Mouse (Mus musculus): ENCODE data around the gene Eif5a. TPM values are rescaled to one million over a fixed set of nuclear protein-coding genes. Genes with fewer than 3 reads are reported as not detected.

Eif5a gene
- polyA plus RNA-seq, 1 experiment from 2014 or later = 1,451 TPM

DNA sequence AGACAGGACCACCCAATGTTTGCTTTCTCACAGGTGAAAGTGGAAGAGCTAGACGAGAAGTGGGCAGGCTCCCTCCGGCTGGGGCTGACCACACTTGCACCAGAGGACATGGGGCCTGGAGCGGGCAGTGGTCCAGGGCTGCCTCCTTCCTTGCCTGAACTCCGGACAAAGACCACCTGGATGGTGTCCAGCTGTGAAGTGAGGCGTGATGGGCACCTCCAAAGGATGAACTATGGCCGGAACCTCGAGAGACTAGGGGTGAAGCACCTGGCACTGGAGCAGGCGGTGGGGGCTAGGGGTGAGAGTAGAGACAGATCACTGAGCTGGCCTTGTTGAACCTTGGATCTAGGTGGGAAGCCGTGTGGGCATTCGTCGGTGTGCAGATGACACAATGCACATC lies 13.1 kb downstream of the Eif5a start:
- peaks cover 96% of the 10 kb centered on the region for H3K36me3 ChIP-seq
- no peaks in the 10 kb centered on the region for H3K27me3 ChIP-seq (replicated peaks)
- H3K9ac ChIP-seq = no peak overlapping the region
- no peaks in the 10 kb centered on the region for H3K9me3 ChIP-seq
- no peak overlapping the region for H3K27ac ChIP-seq
- H3K4me1 ChIP-seq = peaks cover 8% of the 10 kb centered on the region
- H3K4me3 ChIP-seq = no peak overlapping the region
- WGBS = 95% methylated on average over 11 of the region's 11 CpGs
- H3K4me2 ChIP-seq (replicated peaks) = no peak overlapping the region
- ATAC-seq (ENCODE audit: low FRiP score, low read depth) = no peak

DNA sequence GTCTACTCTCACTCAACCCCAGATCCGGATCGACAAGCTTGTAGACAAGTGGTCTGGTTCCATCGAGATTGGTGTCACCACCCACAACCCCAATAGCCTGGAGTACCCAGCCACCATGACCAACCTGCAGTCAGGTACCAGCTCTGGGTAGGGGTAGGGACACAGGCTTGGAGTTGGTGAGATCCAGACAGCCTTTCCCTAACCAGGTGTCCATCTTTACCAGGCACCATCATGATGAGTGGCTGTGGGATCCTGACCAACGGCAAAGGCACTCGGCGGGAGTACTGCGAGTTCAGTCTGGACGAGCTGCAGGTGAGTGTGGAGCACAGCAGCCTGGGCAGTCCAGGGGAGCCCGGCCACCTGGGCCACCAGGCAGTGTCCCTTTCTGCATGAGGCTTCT lies 17.4 kb downstream of the Eif5a start:
- Histone ChIP-seq H3K27ac (no peak overlapping the region), H3K36me3 (peaks cover 57% of the 10 kb centered on the region), H3K4me2 (replicated peaks) (no peak overlapping the region), H3K9me3 (no peaks in the 10 kb centered on the region), H3K4me1 (peaks cover 18% of the 10 kb centered on the region), H3K9ac (no peak overlapping the region), H3K4me3 (no peak overlapping the region), H3K27me3 (replicated peaks) (no peaks in the 10 kb centered on the region)
- ATAC-seq (ENCODE audit: low FRiP score, low read depth) = no peak
- WGBS = 92% methylated on average over 9 of the region's 9 CpGs

DNA sequence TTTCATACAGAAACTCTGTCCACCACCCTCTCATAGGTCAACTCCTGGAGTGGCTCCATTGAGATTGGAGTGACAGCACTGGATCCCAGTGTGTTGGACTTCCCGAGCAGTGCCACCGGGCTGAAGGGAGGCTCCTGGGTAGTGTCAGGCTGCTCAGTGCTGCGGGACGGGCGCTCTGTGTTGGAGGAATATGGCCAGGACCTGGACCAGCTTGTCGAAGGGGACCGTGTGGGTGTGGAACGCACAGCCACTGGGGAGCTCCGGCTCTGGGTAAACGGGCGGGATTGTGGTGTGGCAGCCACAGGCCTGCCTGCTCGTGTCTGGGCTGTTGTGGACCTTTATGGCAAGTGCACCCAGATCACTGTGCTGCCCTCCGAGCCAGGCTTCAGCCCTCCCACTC lies 18.8 kb downstream of the Eif5a start:
- H3K4me2 ChIP-seq (replicated peaks) = peak overlapping the region; percentile 86
- ATAC-seq (ENCODE audit: low FRiP score, low read depth) = no peak
- no peak overlapping the region for H3K9ac ChIP-seq
- H3K9me3 ChIP-seq = no peaks in the 10 kb centered on the region
- H3K27ac ChIP-seq = no peak overlapping the region
- peaks cover 21% of the 10 kb centered on the region for H3K4me1 ChIP-seq
- H3K4me3 ChIP-seq = peak overlapping the region; percentile 77
- WGBS = 88% methylated on average over 13 of the region's 13 CpGs
- H3K27me3 ChIP-seq (replicated peaks) = no peaks in the 10 kb centered on the region
- H3K36me3 ChIP-seq = peaks cover 45% of the 10 kb centered on the region

DNA sequence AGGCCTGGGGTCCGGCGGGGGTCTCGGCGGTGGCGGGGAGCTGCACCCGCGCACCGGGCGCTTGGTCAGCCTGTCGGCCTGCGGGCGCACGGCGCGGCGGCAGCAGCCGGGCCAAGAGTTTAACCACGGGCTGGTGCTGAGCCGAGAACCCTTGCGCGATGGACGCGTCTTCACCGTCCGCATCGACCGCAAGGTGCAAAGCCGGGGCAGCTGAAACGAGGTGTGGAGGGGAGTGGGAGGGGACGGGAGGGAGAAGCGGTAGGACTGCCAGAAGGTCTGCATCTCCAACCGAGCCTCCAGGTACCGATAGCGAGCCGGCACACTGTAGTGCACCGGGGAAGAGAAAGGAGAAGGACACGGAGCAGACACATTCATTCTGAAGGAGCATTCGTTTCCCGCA lies 19.8 kb downstream of the Eif5a start:
- H3K36me3 ChIP-seq = peaks cover 35% of the 10 kb centered on the region
- H3K9me3 ChIP-seq = no peaks in the 10 kb centered on the region
- peak overlapping the region; percentile 93 for H3K9ac ChIP-seq
- H3K27ac ChIP-seq = peak overlapping the region; percentile 83
- peak overlapping the region; percentile 77 for H3K4me3 ChIP-seq
- H3K4me1 ChIP-seq = peaks cover 21% of the 10 kb centered on the region
- WGBS = under 1% methylated on average over 39 of the region's 39 CpGs
- H3K4me2 ChIP-seq (replicated peaks) = peak overlapping the region; percentile 86
- H3K27me3 ChIP-seq (replicated peaks) = no peaks in the 10 kb centered on the region
- no peak for ATAC-seq (ENCODE audit: low FRiP score, low read depth)

- Histone ChIP-seq H3K4me3 (peak overlapping the region; percentile 77), H3K9ac (peak overlapping the region; percentile 93), H3K27me3 (replicated peaks) (no peaks in the 10 kb centered on the region), H3K27ac (peak overlapping the region; percentile 83), H3K4me1 (peaks cover 21% of the 10 kb centered on the region), H3K36me3 (peaks cover 30% of the 10 kb centered on the region), H3K4me2 (replicated peaks) (peak overlapping the region; percentile 86), H3K9me3 (no peaks in the 10 kb centered on the region)
- peak; percentile 83 for ATAC-seq (ENCODE audit: low FRiP score, low read depth)
- WGBS = under 1% methylated on average over 42 of the region's 42 CpGs
Observed at GRCm38 (mm10) chr11:69901406-69901846, 20.3 kb downstream of the Eif5a start.

DNA sequence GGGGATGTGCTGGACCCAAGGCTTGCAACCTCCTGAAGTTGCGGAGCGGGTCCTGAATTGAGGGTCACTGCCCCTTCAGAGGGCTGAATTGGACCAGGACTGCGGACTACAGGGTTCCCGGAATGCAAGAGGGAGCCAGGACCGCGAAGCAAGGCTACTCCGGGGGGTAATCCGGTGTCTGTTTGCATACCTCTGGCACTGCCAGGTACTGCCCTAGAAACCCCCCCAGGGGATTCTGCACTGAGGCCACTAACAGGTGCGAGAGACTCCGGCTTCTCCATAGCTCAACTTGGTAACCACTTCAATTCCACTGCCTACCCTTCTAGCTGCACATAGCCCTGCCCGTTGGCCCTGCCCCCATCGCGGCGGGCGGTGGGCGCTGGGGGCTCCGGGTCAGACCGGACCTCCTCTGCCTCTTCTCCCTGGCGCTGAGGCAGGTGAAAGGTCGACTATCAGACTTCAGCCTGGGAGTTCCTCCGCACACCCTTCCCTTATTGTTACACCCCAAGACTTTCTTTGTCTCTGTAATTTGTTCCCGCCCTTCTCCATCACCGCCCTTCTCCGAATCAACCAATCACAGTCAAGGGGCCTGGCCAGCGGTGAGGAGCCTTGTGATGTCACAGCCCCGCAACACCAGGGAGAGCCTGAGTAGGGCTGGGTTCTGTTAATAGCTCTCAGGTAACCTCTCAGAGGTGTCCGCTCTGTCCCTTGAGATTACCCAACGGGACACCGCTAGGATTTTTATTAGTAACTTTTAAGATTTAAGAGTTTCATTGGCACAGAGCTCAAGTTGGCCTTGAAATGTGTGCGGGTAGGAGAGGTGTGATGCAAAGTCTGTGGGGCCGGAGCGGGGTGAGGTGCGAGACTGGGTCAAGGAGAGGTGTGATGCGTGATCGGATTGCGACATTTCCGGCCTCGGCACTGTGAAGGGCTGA lies 21.0 kb downstream of the Eif5a start, which contains the start of the genes 2810408A11Rik and Neurl4:
Gene 2810408A11Rik, minus strand, starts transcription at position 517 of the 935 bp plus-strand sequence.
Gene Neurl4, plus strand, starts transcription at position 602 of the 935 bp plus-strand sequence.
- no peaks in the 10 kb centered on the region for H3K27me3 ChIP-seq (replicated peaks)
- H3K4me1 ChIP-seq = peaks cover 21% of the 10 kb centered on the region
- peak within 1 kb of the TSS; percentile 86 for H3K4me2 ChIP-seq (replicated peaks)
- H3K9ac ChIP-seq = peak within 1 kb of the TSS; percentile 93
- peaks cover 23% of the 10 kb centered on the region for H3K36me3 ChIP-seq
- no peaks in the 10 kb centered on the region for H3K9me3 ChIP-seq
- WGBS = under 1% methylated on average over 38 of the region's 38 CpGs
- H3K4me3 ChIP-seq = peak within 1 kb of the TSS; percentile 77
- ATAC-seq (ENCODE audit: low FRiP score, low read depth) = peak; percentile 94
- H3K27ac ChIP-seq = peak within 1 kb of the TSS; percentile 83

DNA sequence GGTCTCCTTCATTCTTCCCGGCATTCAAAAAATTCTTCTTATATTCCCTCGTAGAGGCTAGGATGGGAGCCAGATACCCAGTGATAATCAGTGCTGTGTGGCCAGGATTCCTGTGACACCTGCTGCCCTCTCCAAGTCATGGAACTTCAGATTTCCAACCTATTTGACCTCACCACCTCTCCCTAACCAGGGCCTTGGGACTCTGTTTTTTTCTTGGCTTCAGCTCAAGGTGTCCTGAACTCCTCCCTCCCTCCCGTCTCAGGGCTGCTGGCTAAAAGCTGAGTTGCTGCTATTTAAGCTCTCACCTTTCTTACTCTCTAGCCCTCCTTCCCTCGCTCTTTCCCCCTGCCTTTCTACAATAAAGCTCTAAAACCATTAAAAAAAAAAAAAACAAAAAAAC lies 21.9 kb downstream of the Eif5a start:
- Histone ChIP-seq H3K36me3 (peaks cover 14% of the 10 kb centered on the region), H3K27ac (no peak overlapping the region), H3K4me2 (replicated peaks) (peak overlapping the region; percentile 86), H3K4me3 (peak overlapping the region; percentile 77), H3K9me3 (no peaks in the 10 kb centered on the region), H3K9ac (peak overlapping the region; percentile 93; the same call in 1 of the 2 replicates), H3K4me1 (peaks cover 21% of the 10 kb centered on the region), H3K27me3 (replicated peaks) (no peaks in the 10 kb centered on the region)
- 36% methylated on average over 4 of the region's 4 CpGs for WGBS
- ATAC-seq (ENCODE audit: low FRiP score, low read depth) = no peak

DNA sequence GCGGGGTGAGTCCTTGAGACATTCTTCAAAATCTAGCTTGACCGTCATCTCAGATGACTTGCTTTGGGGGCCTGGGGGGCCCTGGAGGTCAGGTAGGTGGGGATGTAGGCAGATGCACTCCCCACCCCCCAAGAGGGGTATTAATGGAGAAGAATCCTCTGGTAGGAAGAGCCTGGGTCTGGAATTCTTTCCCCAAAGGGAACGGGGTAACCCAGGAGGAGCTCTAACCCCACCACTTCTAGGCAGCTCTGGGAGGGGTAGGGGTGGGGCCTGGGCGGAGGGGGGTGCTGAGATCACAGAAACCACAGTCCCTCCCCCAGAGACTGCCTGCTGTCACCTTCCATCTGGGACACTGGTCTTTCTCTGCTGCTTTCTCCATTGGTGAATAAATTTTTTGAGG lies 26.5 kb downstream of the Eif5a start, which contains the start of gene Acap1:
Gene Acap1, minus strand, starts transcription at position 249 of the 400 bp plus-strand sequence.
- no peak within 1 kb of the TSS for H3K4me2 ChIP-seq (replicated peaks)
- no peak within 1 kb of the TSS for H3K9ac ChIP-seq
- no peaks in the 10 kb centered on the region for H3K27me3 ChIP-seq (replicated peaks)
- H3K27ac ChIP-seq = no peak within 1 kb of the TSS
- 73% methylated on average over 4 of the region's 4 CpGs for WGBS
- no peaks in the 10 kb centered on the region for H3K9me3 ChIP-seq
- H3K4me3 ChIP-seq = no peak within 1 kb of the TSS
- H3K4me1 ChIP-seq = peaks cover 10% of the 10 kb centered on the region
- ATAC-seq (ENCODE audit: low FRiP score, low read depth) = no peak
- H3K36me3 ChIP-seq = no peaks in the 10 kb centered on the region

DNA sequence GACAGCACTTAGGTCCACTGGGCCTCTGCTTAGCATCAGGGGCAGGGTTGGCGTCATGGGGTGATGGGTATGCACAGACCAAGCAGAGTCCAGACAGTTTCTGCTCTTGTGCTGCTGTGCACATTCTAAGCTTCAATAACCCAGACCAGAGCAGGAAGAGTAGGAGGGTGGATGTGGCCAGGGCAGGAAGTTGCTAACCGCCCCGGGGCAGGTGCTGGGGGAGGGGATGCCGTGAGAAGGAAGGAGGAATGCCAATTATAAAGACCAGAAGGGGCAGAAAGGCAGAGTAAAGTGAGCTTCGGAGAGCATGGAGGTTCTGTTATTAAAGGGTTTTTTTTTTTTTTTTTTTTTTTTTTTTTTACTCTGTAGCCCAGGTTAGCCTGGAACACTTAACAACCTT lies 27.1 kb downstream of the Eif5a start:
- Histone ChIP-seq H3K9me3 (no peaks in the 10 kb centered on the region), H3K4me3 (no peak overlapping the region), H3K27me3 (replicated peaks) (no peaks in the 10 kb centered on the region), H3K36me3 (no peaks in the 10 kb centered on the region), H3K27ac (no peak overlapping the region), H3K4me1 (peaks cover 7% of the 10 kb centered on the region), H3K4me2 (replicated peaks) (no peak overlapping the region), H3K9ac (no peak overlapping the region)
- no peak for ATAC-seq (ENCODE audit: low FRiP score, low read depth)
- 92% methylated on average over 5 of the region's 5 CpGs for WGBS

DNA sequence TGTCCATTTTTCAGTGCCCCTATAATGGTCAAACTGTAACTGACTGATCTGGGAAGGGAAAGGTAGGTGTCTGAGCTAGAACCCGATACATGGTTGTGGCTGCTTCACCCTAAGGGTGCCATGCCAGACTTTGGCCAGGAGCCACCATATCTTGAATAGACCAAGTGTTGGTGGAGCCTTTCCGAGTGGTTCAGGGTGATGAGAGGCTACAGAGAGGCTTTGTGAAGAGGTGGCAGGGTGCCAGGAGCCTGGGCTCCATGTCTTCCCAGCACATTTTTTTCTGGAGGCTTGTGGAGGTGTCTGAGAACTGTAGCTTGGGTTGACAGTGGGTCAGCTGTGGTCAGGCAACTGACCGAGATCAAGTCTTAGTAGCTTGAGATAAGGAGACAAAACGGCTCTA lies 30.3 kb downstream of the Eif5a start:
- 80% methylated on average over 4 of the region's 4 CpGs for whole genome bisulfite sequencing
- no peak for ATAC-seq (ENCODE audit: low FRiP score, low read depth)
- H3K4me2 ChIP-seq (replicated peaks) = no peak overlapping the region

DNA sequence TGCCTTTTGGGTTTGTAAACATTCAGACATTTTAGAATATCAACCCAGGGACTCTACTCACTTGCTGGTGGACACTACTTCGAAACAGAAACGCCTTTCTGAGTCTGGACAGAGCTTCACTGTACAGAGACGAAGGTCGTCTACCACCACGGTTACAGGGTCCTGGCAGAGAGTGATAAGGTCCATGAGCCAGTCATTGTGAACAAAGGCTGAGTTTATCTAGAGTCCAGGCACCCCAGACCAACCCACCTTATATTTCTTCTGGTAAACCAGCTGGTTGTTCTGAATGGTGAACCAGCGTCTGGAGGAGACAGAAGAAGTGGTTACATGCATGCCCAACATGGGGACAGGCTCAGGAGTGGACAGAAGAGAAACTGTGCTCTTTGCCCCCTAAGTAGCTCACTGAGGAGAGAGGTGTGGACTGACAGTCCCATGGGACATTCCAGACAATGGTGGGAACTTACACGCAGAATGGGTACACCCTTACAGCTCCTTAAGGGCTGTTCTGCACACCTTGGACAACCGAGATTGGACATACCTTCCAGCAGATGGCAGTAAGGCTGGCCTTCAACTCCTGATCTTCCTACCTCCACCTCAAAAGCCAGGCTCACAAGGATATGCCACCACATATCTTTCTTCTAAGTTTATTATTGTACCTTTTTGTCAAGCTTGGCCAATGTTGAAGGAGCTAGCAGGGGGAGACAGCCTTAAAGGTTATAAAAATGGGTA lies 34.7 kb downstream of the Eif5a start:
- no peaks in the 10 kb centered on the region for H3K9me3 ChIP-seq
- no peak overlapping the region for H3K4me2 ChIP-seq (replicated peaks)
- H3K36me3 ChIP-seq = no peaks in the 10 kb centered on the region
- H3K9ac ChIP-seq = no peak overlapping the region
- WGBS = 75% methylated on average over 8 of the region's 8 CpGs
- no peak overlapping the region for H3K4me3 ChIP-seq
- ATAC-seq (ENCODE audit: low FRiP score, low read depth) = no peak
- no peaks in the 10 kb centered on the region for H3K4me1 ChIP-seq
- peaks cover 4% of the 10 kb centered on the region; the same call in 1 of the 2 replicates for H3K27me3 ChIP-seq (replicated peaks)
- no peak overlapping the region for H3K27ac ChIP-seq

More for the DNA sequence above, 30.3 kb downstream of the Eif5a start:
- H3K27ac ChIP-seq = no peak overlapping the region
- no peaks in the 10 kb centered on the region for H3K4me1 ChIP-seq
- no peak overlapping the region for H3K9ac ChIP-seq
- no peaks in the 10 kb centered on the region for H3K36me3 ChIP-seq
- no peaks in the 10 kb centered on the region for H3K27me3 ChIP-seq (replicated peaks)
- H3K9me3 ChIP-seq = no peaks in the 10 kb centered on the region
- H3K4me3 ChIP-seq = no peak overlapping the region

DNA sequence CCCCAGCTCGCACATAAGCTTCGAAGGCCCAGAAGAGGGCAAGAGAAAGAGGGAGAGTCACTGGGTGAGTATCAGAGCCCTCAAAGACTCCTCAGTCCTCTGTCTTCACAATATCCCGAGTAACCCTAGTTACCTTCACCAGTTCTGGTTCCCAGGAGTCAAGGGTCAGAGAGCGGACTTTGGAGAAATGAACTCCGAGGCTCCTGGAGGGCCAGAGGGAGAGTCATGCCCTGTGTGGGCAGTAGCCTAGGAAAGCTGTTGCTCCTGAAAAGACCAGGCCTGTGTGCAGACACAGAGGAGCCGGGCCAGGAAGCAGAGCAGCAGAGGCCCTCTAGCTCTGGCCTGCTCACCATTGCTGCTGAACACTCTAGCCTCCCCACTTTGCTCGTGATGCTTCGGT lies 37.1 kb downstream of the Eif5a start:
- H3K4me1 ChIP-seq = peaks cover 20% of the 10 kb centered on the region
- H3K4me3 ChIP-seq = no peak overlapping the region
- no peaks in the 10 kb centered on the region for H3K36me3 ChIP-seq
- ATAC-seq (ENCODE audit: low FRiP score, low read depth) = no peak
- 86% methylated on average over 8 of the region's 8 CpGs for WGBS
- no peak overlapping the region for H3K9ac ChIP-seq
- peaks cover 11% of the 10 kb centered on the region; the same call in 1 of the 2 replicates for H3K27me3 ChIP-seq (replicated peaks)
- no peak overlapping the region for H3K27ac ChIP-seq
- no peak overlapping the region for H3K4me2 ChIP-seq (replicated peaks)
- H3K9me3 ChIP-seq = no peaks in the 10 kb centered on the region

Measured in neural tube, embryonic 12.5 days (tissue).